Mouse (Mus musculus) heart, adult 2 months (tissue): Measurements from ENCODE around the gene Mvp.

Source experiments
- CTCF ChIP-seq: fragments of 200-600 bp; IDR thresholded peaks from 2 replicates; pipeline ENCODE4 v1.8.1; 2022; ENCODE audit warnings: antibody characterized with exemption, mild to moderate bottlenecking, moderate library complexity
- EP300 ChIP-seq: fragments of 200-500 bp; IDR thresholded peaks from 2 replicates; pipeline ENCODE4 v1.6.1; 2011; ENCODE audit warnings: low read depth, low read length, control low read depth; ENCODE audit not compliant: insufficient read depth

DNA sequence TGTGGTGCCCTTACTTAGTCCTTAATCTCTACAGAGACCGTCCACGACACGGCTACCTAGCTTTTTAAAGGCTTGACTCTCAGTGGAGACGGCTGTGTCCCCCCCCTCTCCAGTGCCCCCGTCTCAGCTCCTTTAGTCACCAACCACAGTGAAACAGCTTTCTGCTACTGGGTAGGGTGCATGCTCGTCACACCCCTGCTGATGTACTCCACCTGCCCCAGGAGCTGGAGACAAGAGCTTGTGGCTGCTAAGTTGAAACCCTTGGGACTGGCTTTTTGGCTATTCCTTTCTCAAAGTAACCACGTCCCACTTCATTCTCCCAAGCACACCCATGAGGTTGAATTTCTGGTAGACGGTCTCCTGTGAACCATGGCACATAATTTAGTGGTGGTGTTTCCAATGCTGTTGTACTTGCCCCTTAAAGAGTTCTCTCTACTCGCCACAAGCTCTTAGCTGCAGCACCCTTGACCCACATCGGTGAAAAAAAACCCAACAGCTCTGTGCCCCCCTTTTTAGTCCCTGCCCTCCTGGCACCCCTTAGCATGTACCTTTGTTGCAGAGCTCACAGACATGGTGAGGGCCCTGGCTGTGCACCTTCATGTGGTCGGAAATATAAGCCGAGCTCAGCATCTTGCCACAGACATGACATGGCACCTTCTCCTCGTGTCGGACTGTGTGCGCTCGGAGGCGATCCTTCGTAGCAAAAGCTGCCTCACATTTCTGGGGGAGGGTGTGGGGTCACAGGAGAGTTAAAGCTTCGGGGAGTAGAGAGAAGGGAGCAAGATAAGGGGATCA lies 9.7 kb upstream of the Mvp start:
- TF ChIP-seq CTCF (no peak), EP300 (no peak)
